Mouse (Mus musculus) testis, adult 2 months (tissue): ENCODE data around the gene Esrra. TPM values are rescaled to one million over a fixed set of nuclear protein-coding genes. Genes with fewer than 3 reads are reported as not detected.
A peak's percentile ranks its signal among the peaks of the same experiment; 100 is the strongest.

Source experiments
- H3K27ac ChIP-seq: fragments of 200-500 bp; 2 replicates; pipeline ENCODE4 v1.5.1; 2012; ENCODE audit warnings: low read depth, low read length; ENCODE audit not compliant: control insufficient read depth, insufficient read depth
- H3K27me3 ChIP-seq: fragments of 200-500 bp; 2 replicates; pipeline ENCODE4 v1.6.1; 2012; ENCODE audit warnings: mild to moderate bottlenecking, low read length, moderate library complexity; ENCODE audit not compliant: control insufficient read depth, insufficient read depth
- H3K36me3 ChIP-seq: fragments of 200-500 bp; 2 replicates; pipeline ENCODE4 v1.6.1; 2012; ENCODE audit warnings: mild to moderate bottlenecking, low read length; ENCODE audit not compliant: control insufficient read depth, insufficient read depth
- H3K4me1 ChIP-seq: fragments of 200-500 bp; 2 replicates; pipeline ENCODE4 v1.6.1; 2012; ENCODE audit warnings: low read length; ENCODE audit not compliant: control insufficient read depth, insufficient read depth
- H3K4me3 ChIP-seq: fragments of 200-500 bp; 2 replicates; pipeline ENCODE4 v1.5.1; 2012; ENCODE audit warnings: low read depth, mild to moderate bottlenecking, low read length, moderate library complexity, mixed read lengths; ENCODE audit not compliant: control insufficient read depth
- CTCF ChIP-seq: fragments of 200-500 bp; IDR thresholded peaks from 2 replicates; pipeline ENCODE4 v1.5.1; 2012; ENCODE audit warnings: low read depth, mild to moderate bottlenecking, inconsistent platforms, low read length, moderate library complexity; ENCODE audit not compliant: control insufficient read depth, insufficient read depth, insufficient replicate concordance
- POLR2A ChIP-seq: fragments of 200-500 bp; IDR thresholded peaks from 2 replicates; pipeline ENCODE4 v1.6.1; 2012; ENCODE audit warnings: low read depth, mild to moderate bottlenecking, inconsistent platforms, low read length, moderate library complexity; ENCODE audit not compliant: control insufficient read depth
- polyA plus RNA-seq: library from polyadenylated mRNA; depleted of rRNA; stranded (reverse); fragments of >200 nt; gene quantifications from 2 replicates; pipeline ENCODE4 v1.2.3, GENCODE M21; 2012; rRNA removed

The Esrra gene
- 13.3 and 16.6 TPM in 2 replicates for polyA plus RNA-seq

DNA sequence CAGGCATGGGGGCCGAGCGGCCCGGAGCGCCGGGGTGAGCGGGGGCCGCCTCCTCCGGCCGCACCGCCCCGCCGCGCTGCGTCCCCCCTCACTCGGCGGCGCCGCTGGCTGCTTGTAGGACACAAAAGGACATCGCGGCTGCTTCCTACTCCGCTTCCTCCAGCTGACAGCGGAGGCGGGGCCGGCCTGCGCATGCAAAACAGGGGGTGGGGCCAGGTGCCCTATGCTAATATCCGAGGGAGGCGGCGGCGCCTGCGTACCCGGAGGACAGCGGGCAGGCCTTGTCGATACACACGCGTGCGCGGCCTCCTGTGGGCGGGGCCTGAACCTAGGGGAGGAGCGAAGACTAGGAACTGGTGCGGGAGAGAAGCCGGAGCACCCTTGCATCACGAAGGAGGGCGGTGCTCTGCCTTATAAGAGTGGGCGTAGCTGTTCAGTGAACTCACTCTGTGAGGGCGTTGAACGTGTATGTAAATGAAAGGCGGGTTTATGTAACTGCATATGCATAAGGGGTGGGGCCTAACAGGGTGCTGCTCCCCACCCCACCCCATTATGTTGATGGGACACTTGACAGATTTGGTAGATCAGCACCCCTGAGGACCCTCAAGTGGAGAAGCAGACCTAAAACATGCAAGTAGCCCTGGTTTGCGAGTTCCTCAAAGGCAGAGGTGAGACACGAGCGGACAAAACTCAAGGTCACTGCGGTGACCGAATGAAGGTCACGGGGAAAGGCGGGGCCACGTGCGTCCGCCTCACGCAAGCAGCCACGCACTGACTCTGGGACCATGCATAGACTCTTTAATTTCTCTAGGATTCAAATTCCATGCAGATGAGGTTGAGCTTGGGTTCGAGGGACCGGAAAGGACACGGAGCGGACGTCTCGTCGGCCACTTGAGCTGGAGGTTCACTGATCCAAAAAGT, at the start of gene Esrra:
Gene Esrra, minus strand, starts transcription at position 167 of the 921 bp plus-strand sequence.
- H3K36me3 ChIP-seq: no peaks in the 10 kb centered on the region
- H3K4me1 ChIP-seq: peaks cover 40% of the 10 kb centered on the region
- peak within 1 kb of the TSS; percentile 51 for H3K27ac ChIP-seq
- TF ChIP-seq CTCF (no peak), POLR2A (peak; percentile 74)
- H3K27me3 ChIP-seq: no peaks in the 10 kb centered on the region
- H3K4me3 ChIP-seq: peak within 1 kb of the TSS; percentile 83

DNA sequence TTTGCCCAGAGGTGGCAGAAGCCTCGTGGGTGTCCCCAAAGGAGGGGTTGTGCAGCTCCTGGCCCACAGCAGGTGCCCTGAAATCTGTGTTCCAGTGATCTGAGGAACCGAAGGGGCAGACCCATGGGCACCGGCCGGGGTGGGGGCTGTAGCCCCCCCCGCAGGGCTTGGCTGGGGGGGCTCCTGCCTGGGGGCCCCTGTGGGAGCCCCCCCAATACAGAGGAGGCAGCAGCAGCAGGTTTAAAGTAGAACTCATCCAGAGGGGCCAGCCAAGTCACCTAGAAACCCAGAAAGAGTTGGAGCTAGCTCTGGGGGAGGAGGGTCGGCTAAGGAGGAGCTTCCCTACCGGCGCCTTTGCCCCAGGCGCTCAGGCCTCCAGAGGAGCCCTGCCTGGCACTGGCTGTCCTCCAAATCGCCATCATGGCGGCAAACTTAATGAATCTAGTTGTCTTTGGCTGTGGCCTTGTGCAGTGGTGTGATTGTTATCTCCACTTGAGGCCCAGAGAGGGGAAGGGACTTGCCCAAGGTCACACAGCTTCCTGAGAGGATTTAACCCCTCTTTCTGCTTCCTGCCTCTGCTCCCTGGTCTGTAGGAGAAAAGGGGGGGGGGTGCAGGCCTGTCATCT, 49.0 kb upstream of the Esrra start:
- no peak overlapping the region for H3K27ac ChIP-seq
- no peak overlapping the region; the same call in 1 of the 2 replicates for H3K4me3 ChIP-seq
- H3K36me3 ChIP-seq: no peaks in the 10 kb centered on the region
- H3K27me3 ChIP-seq: no peaks in the 10 kb centered on the region
- peaks cover 24% of the 10 kb centered on the region for H3K4me1 ChIP-seq
- no peak for TF ChIP-seq CTCF

DNA sequence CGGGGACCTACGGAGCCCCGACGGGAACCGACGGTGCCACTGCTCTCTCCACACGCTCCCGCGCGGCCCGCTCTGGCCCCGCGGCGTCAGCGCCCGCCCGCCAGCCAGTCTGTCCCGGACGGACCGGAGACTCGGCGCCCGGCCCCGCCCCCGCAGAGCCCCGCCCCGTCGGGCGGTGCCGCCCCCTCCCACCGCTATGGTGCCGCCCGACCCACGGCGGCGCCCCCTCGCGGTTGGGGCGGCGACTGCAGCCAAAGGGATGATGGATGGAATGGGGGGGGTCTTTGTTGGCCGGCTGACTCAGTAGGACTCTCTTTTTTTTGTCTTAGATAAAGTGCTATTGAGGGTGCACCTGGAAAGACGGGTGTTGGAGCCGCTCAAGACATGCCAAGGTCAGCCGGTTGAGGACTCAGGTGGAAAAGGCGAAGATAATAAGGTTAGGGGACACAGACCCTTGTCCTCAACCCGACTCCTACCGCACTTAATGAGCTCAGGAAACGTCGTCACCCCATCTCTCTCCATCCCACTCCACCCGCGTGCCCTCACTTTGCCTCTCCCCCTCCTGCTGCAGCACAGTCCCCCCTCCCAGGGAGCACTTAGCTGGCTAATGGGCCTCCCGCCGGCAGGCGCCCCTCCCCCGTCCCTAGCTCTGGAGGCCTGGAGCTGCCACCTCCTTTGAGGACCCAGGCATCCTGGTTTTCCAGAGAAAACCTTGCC, 48.2 kb upstream of the Esrra start:
- no peaks in the 10 kb centered on the region for H3K27me3 ChIP-seq
- TF ChIP-seq CTCF (peak; percentile 70), POLR2A (no peak)
- H3K36me3 ChIP-seq: no peaks in the 10 kb centered on the region
- peaks cover 24% of the 10 kb centered on the region for H3K4me1 ChIP-seq
- no peak overlapping the region for H3K27ac ChIP-seq
- H3K4me3 ChIP-seq: peak overlapping the region; percentile 82

DNA sequence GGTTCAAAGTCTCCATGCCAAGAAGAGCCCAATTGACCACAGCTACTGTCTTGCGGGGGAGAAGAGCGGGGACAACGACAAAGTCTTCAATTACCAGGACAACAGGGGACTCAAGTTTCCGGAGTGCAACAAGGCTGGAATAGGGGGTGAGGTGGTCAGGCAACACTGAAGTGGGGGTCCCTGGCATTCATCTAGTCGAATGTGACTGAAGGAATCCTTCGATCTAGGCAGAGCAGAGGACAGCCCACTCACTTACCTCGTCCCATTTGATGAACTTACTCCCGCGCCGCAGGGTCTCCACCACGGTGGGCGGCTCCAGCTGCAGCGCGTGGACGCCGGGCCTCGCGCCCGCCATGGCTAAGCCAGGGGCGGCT, 47.7 kb upstream of the Esrra start:
- Histone ChIP-seq H3K27ac (no peak overlapping the region), H3K4me1 (peaks cover 24% of the 10 kb centered on the region), H3K27me3 (no peaks in the 10 kb centered on the region), H3K4me3 (peak overlapping the region; percentile 82), H3K36me3 (no peaks in the 10 kb centered on the region)
- no peak for TF ChIP-seq POLR2A
- TF ChIP-seq CTCF: no peak

DNA sequence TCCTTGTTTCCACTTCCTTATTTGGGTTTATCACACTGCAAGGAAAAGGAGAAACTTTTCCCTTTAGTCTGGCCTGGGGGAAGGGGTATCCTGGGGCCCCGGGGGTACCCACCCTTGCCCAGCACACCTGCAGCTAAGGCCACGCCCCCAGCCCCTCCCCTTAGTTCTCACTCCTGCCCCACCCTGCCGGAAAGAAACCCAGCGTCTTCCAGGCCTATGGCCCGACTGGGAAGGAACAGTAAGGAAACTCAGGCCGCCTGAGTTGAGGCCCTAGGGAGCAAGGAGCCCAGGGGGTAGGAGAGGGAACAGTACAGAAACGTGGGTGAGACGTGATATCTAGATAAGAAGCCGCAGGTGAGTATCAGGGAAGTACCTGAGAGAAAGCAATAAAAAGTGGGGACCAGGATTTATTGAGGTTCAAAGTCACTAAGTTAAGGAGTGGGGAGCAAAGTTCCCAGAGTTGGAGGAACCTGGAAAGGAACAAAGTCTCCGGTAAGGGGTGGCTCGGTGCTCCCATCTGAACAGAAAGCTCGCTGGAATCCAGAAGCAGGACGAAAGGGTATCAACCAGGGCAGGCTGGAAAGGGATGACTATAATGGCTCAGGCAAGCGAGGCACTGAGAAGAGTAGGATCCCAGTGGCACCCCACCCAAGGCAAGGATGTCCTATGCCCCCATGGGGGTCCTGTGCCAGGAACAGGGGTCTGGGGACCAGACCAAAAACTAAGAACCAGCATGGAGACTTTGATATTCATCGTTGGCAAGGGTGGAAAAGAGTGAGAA, 47.1 kb upstream of the Esrra start:
- Histone ChIP-seq H3K27ac (no peak overlapping the region), H3K4me3 (peak overlapping the region; percentile 82), H3K4me1 (peaks cover 24% of the 10 kb centered on the region), H3K27me3 (no peaks in the 10 kb centered on the region), H3K36me3 (no peaks in the 10 kb centered on the region)
- no peak for TF ChIP-seq CTCF
- no peak for TF ChIP-seq POLR2A

DNA sequence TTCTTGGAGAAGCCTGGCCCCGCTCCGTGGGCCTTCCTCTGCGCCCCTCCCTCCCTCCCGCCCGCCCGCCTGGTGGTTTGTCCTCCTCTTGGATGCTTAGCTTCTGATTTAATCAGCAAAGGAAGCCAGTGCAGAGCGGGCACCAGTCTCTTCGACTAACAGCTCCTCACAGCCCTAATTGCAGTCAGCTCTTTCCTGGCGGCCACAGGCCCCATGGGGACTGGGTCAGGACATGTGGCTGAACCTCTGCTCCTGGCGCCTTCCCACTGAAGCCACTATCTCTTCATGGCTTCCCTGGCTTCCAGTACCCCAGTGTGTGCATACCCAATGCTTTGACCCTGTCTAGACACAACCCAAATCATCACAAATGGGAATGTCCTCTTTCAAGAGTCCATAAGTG, 34.8 kb upstream of the Esrra start:
- H3K4me3 ChIP-seq: no peak overlapping the region
- no peaks in the 10 kb centered on the region for H3K27me3 ChIP-seq
- H3K36me3 ChIP-seq: no peaks in the 10 kb centered on the region; the same call in 1 of the 2 replicates
- TF ChIP-seq POLR2A: no peak
- no peak for TF ChIP-seq CTCF
- no peak overlapping the region for H3K27ac ChIP-seq
- peaks cover 10% of the 10 kb centered on the region for H3K4me1 ChIP-seq
